Mouse (Mus musculus): Measurements from ENCODE around the gene Olfr1417. TPM values are rescaled to one million over a fixed set of nuclear protein-coding genes. Genes with fewer than 3 reads are reported as not detected.
A peak's percentile ranks its signal among the peaks of the same experiment; 100 is the strongest.

Gene Olfr1417
- polyA plus RNA-seq, 1 experiment, result not detected

DNA sequence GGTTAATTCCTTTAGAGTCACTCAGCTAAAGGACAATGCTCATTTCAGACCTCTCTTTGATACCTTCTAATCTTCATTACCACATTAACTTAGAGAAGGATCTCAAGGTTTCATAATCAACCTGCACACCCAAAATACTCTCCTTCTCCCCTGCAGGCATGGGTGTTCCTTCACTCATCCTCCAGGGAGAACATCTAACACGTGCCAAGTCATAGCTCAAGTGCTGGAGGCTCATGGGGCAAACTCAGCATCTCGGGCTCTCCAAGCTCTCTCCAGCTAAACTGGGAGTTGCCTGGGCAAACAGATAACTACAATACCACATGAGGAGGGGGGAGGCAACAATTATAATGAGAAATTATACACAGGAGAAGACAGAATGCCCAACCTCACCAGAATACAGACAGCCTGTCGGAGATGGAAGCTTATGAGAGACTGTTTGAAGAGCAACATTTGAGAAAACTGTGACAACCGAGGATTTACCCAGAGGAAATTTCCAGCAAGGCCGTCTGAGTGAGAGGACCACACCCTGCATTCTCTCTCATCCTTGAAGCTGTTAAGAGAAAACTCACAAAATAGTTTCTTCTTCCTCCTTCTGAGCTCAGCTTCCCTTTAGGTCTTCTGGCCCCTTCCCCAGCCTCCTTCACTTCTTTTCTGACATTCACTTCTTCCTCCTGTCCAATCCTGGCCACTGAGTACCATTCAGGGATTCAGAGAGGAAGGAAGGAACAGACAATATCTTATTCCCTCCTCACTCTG is 28.8 kb downstream of the Olfr1417 start:
- Histone ChIP-seq H3K27ac (ENCODE audit: insufficient read depth, low read length) (no peak overlapping the region), H3K4me3 (replicated peaks; ENCODE audit: insufficient read depth, low read depth, low read length) (no peak overlapping the region), H3K27me3 (ENCODE audit: control insufficient read depth, insufficient read depth, low read length) (no peaks in the 10 kb centered on the region), H3K4me1 (ENCODE audit: control insufficient read depth, insufficient read depth, low read length) (no peaks in the 10 kb centered on the region; the same call in 1 of the 2 replicates)
- 72% methylated on average over 5 of the region's 5 CpGs for WGBS
- no peak for DNase-seq
- TF ChIP-seq CTCF (IDR thresholded peaks at IDR 0.05; ENCODE audit: borderline replicate concordance, insufficient read depth, low read depth, low read length) (no peak), POLR2A (IDR thresholded peaks at IDR 0.05; ENCODE audit: borderline replicate concordance, insufficient read depth, low read length) (no peak)

DNA sequence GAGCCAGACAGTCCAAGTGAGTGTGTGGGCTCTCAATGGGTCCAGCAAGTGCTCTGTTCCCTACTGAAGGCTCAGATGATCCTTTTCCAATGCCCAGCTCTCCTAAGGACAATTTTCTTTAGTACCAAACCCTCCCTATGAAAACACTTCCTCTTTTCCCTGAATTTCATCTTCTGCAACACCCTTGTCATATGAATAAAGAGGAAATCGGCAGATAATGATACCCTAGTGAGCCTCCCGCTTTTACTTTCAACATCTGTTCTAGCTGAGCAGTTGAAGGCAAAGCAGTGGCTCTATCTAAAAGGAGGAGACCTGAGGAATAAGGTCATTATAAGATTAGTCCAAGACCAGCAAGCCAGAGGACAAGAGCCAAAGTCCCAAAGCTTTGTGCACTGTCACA is 30.6 kb downstream of the Olfr1417 start:
- H3K27ac ChIP-seq (ENCODE audit: insufficient read depth, low read length), result no peak overlapping the region
- no peak for DNase-seq
- H3K27me3 ChIP-seq (ENCODE audit: control insufficient read depth, insufficient read depth, low read length), result no peaks in the 10 kb centered on the region
- no peaks in the 10 kb centered on the region for H3K4me1 ChIP-seq (ENCODE audit: control insufficient read depth, insufficient read depth, low read length)
- H3K4me3 ChIP-seq (replicated peaks; ENCODE audit: insufficient read depth, low read depth, low read length), result no peak overlapping the region
- TF ChIP-seq POLR2A (IDR thresholded peaks at IDR 0.05; ENCODE audit: borderline replicate concordance, insufficient read depth, low read length), result no peak
- no peak for TF ChIP-seq CTCF (IDR thresholded peaks at IDR 0.05; ENCODE audit: borderline replicate concordance, insufficient read depth, low read depth, low read length)
- WGBS, result 83% methylated on average over 2 of the region's 2 CpGs

DNA sequence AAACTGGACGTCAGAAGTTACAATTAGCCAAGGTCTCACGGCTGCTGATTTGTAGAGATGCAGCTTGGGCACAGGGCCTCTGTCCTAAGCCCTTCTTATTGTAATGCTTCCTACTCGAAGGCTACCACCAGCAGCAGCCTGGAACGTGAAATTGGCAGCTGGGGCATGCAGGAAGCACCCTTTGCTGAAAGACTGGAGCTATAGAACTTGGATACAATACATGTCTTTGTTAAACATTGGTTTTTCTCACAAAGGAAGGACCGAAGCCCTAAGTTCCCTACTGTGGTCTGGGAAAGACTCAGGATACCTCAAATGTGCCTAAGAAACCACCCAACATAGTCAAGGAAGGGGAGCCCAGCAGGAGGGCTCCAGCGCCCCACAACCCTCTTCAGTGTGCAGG is 31.2 kb downstream of the Olfr1417 start:
- no peak for TF ChIP-seq POLR2A (IDR thresholded peaks at IDR 0.05; ENCODE audit: borderline replicate concordance, insufficient read depth, low read length)
- no peak for TF ChIP-seq CTCF (IDR thresholded peaks at IDR 0.05; ENCODE audit: borderline replicate concordance, insufficient read depth, low read depth, low read length)
- Histone ChIP-seq H3K27ac (ENCODE audit: insufficient read depth, low read length) (no peak overlapping the region), H3K4me1 (ENCODE audit: control insufficient read depth, insufficient read depth, low read length) (no peaks in the 10 kb centered on the region), H3K4me3 (replicated peaks; ENCODE audit: insufficient read depth, low read depth, low read length) (no peak overlapping the region), H3K27me3 (ENCODE audit: control insufficient read depth, insufficient read depth, low read length) (no peaks in the 10 kb centered on the region)
- DNase-seq, result no peak
- 24% methylated on average over 6 of the region's 6 CpGs for WGBS

DNA sequence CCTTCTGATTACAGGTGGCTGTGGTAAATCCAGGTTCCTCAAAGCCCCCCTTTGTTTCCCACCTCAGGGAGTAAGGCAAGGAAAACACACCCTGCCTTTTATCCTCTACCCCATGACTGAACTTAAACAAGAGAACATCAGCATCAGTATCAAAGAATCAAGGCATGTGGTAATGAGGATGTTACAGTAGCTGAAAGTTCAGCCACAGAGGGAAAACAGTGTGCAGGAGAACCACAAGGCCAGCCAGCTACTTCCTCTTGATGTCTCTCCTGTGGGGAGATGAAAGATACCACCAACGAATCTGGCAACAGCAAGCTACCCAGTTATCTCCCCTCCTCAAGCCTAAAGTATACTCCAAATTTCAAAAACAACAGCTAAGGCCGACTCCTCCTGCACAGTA is 31.8 kb downstream of the Olfr1417 start:
- TF ChIP-seq POLR2A (IDR thresholded peaks at IDR 0.05; ENCODE audit: borderline replicate concordance, insufficient read depth, low read length) (no peak), CTCF (IDR thresholded peaks at IDR 0.05; ENCODE audit: borderline replicate concordance, insufficient read depth, low read depth, low read length) (no peak)
- no peaks in the 10 kb centered on the region for H3K4me1 ChIP-seq (ENCODE audit: control insufficient read depth, insufficient read depth, low read length)
- no peaks in the 10 kb centered on the region for H3K27me3 ChIP-seq (ENCODE audit: control insufficient read depth, insufficient read depth, low read length)
- 45% methylated on average over 2 of the region's 2 CpGs for WGBS
- no peak overlapping the region for H3K27ac ChIP-seq (ENCODE audit: insufficient read depth, low read length)
- no peak overlapping the region for H3K4me3 ChIP-seq (replicated peaks; ENCODE audit: insufficient read depth, low read depth, low read length)
- DNase-seq, result no peak

DNA sequence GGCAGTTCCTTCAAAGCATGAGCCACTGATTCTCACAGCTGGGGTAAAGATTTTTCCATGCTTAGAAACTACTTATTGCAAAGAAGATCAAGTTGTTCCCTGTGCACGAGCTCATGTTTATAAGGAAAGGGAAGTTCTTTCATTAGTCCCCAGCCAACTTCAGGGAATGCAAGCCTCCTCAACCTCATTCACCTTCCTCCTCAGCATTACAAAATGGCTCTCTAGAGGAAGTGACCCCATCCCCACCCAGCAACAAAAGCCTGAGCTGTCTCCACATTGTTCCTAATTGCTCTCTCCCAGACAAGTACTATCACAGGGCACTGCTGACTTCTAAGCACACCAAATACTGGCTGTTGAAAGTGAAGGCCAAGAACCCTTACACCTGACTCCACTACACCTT is 34.6 kb downstream of the Olfr1417 start:
- no peak for DNase-seq
- 69% methylated on average over 1 of the region's 1 CpGs for WGBS
- no peaks in the 10 kb centered on the region for H3K27me3 ChIP-seq (ENCODE audit: control insufficient read depth, insufficient read depth, low read length)
- peaks cover 2% of the 10 kb centered on the region; the same call in 1 of the 2 replicates for H3K4me1 ChIP-seq (ENCODE audit: control insufficient read depth, insufficient read depth, low read length)
- TF ChIP-seq CTCF (IDR thresholded peaks at IDR 0.05; ENCODE audit: borderline replicate concordance, insufficient read depth, low read depth, low read length), result no peak
- no peak for TF ChIP-seq POLR2A (IDR thresholded peaks at IDR 0.05; ENCODE audit: borderline replicate concordance, insufficient read depth, low read length)
- H3K27ac ChIP-seq (ENCODE audit: insufficient read depth, low read length), result no peak overlapping the region
- H3K4me3 ChIP-seq (replicated peaks; ENCODE audit: insufficient read depth, low read depth, low read length), result no peak overlapping the region

DNA sequence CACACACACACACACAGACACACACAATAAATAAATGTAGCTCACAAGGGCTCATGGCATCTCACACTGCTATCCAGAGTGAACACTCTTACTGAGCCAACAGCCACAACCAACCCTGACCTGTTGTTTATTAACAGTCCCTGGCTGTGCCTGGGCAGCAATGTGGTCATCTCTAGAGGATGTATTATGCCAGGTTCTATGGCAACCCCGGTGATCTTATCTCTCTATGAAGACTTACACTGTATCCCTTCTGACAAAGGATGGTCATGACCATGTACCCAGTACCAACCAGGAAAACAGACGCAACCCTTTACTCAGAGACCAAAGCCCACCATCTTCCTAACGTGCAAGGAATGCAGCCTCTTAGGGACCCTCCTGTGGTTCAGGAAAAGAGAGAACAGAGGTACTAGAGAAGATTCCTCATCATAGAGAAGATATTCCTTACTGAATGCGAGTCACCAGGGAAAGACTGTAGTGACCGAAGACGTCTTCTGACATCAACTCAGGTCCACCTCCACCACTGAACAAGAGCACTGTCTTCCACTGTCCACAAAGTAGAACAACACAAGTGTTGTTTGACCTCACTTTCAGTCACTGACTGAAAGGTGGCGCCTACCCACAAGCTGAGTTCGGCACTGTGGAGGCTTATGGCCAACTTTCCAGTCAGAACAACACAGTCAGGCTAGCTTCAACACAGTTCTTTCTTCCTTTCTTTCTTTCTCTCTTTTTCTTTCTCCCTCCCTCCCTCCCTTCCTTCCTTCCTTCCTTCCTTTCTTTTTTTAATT is 38.3 kb downstream of the Olfr1417 start:
- no peak for DNase-seq
- Histone ChIP-seq H3K4me3 (replicated peaks; ENCODE audit: insufficient read depth, low read depth, low read length) (no peak overlapping the region), H3K4me1 (ENCODE audit: control insufficient read depth, insufficient read depth, low read length) (peaks cover 2% of the 10 kb centered on the region; the same call in 1 of the 2 replicates), H3K27me3 (ENCODE audit: control insufficient read depth, insufficient read depth, low read length) (no peaks in the 10 kb centered on the region), H3K27ac (ENCODE audit: insufficient read depth, low read length) (no peak overlapping the region)
- TF ChIP-seq POLR2A (IDR thresholded peaks at IDR 0.05; ENCODE audit: borderline replicate concordance, insufficient read depth, low read length), result no peak
- peak; percentile 5; the same call in 1 of the 2 replicates for TF ChIP-seq CTCF (IDR thresholded peaks at IDR 0.05; ENCODE audit: borderline replicate concordance, insufficient read depth, low read depth, low read length)
- WGBS, result 64% methylated on average over 8 of the region's 8 CpGs

DNA sequence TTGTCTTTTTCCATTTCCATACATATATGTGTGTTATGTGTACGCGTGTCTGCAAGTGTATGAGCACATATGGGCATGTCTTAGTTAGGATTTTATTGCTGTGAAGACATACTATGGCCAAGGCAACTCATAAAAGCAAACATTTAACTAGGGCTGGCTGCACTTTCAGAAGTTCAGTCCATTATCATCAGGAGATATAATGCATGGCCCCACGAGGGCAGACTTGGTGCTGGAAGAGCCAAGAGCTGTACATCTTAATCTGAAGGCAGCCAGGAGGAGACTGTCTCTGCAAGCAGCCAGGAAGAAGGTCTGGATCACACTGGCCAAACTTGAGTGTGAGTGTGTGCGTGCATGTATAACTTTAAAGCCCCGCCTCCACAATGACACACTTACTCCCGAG is 44.6 kb downstream of the Olfr1417 start:
- Histone ChIP-seq H3K4me3 (replicated peaks; ENCODE audit: insufficient read depth, low read depth, low read length) (no peak overlapping the region), H3K27me3 (ENCODE audit: control insufficient read depth, insufficient read depth, low read length) (no peaks in the 10 kb centered on the region), H3K27ac (ENCODE audit: insufficient read depth, low read length) (no peak overlapping the region), H3K4me1 (ENCODE audit: control insufficient read depth, insufficient read depth, low read length) (no peaks in the 10 kb centered on the region)
- WGBS, result 84% methylated on average over 6 of the region's 6 CpGs
- DNase-seq, result no peak
- TF ChIP-seq CTCF (IDR thresholded peaks at IDR 0.05; ENCODE audit: borderline replicate concordance, insufficient read depth, low read depth, low read length), result no peak
- no peak for TF ChIP-seq POLR2A (IDR thresholded peaks at IDR 0.05; ENCODE audit: borderline replicate concordance, insufficient read depth, low read length)
